Mouse (Mus musculus) brain, adult 2 months (tissue): Measurements from ENCODE around the gene Ccdc90b.

ENCODE experiments used
- DNase-seq: peaks from one replicate; pipeline ENCODE4 v3.0.0; 2011; ENCODE audit warnings: low read depth, low spot score

Gene Ccdc90b

DNA sequence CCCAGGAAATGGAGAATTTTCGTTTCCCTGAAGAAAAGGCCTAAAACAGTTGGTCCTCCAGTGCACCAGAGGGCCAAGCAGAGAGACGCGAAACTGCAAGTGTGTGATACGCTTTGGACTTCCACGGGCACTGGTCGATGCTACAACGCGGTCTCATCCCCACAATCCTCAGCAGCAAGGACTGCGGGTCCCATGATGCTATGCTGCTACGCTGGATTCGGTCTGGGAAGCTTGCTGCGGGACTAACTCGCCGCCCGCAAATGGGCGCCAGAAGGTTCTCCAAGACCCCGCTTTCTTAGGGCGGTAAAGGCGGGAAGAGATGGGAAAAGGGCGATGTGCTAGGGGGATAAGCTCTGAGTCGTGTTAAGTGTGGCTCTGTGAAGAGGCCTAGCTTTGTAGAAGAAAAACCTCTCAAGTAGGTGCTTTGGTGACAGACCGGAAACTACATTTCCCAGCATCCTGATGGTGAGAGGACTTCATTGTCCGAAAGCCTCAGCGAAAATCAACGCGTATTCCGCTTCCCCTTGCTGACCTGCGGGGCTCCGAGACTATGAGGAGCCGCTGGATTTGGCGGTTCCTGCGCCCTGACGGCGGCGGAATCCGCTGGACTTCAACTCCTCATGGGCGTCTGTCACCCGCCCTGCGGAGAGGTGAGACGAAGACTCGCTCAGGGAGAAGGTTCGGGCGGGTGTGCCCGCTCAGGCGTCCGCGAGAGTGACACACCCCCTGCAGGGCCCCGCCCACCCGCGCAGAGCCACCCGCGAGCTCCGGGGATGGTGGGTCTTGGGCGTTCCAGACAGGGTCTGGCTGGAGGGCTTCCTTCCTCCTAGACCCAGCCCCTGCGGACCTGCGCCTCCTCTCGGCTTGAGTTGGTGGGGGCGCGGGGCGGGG, at the start of gene Ccdc90b:
Gene Ccdc90b (plus strand): TSS at position 164 of the 891 bp plus-strand sequence.
- peak; percentile 99 for DNase-seq

DNA sequence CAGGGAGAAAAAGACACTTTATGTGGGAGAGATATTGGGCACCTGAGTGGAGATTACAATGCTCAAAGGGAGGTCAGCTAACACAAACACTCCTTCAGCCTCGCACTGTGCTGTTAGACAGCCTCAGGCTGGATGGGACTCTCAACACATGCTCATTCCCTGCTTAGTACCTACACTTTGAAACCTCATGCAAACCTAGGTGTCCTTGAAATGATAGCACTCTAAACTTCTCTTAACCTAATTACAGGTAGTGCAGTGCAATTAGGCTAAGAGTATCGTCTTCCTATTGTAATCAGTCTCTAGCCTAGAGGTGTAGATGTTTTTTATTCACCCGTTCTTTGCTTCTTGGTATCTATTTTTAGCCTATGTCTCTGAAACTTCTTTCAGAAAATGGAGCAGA, 40.6 kb upstream of the Ccdc90b start:
- DNase-seq = no peak

- DNase-seq = peak; percentile 84
Observed at GRCm38 (mm10) chr7:92520820-92521219, 40.1 kb upstream of the Ccdc90b start.

GRCm38 (mm10) chr7:92529245-92529644, 31.7 kb upstream of the Ccdc90b start:
- peak; percentile 50 for DNase-seq

DNA sequence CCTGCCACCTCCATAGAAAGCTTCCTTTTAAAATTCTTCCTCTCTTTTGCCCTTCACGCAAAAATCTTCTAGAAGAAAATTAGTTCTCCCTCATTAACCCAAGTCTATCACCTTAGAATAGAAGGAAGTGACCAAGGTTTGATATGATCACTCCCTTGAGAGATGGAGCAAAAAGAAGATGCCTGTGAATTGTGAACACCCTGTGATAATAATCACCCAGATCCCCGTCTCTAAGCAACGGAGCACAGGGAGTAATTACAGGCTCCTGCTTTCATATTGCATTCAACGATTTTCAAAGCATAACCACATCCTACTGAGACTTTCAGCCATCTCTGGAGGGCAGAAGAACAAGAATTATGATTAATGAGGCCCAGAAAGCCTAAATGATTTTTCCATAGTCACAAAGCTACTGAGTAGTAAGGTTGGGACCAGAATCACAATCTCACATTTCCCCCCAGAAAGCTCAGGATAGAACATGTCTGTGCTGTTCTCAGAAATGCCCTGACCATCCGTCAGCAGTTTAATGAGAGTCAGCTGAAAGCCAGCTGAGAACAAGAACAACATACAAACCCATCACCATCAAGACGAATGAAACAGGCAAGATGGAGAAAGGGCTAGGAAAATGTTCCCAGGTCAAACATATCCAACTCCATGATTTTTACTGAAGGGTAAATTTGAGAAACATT, 28.5 kb upstream of the Ccdc90b start:
- DNase-seq = peak; percentile 69

- peak; percentile 54 for DNase-seq
Observed at GRCm38 (mm10) chr7:92546763-92547162, 14.2 kb upstream of the Ccdc90b start.

GRCm38 (mm10) chr7:92550248-92550989, 10.5 kb upstream of the Ccdc90b start:
- DNase-seq = no peak

DNA sequence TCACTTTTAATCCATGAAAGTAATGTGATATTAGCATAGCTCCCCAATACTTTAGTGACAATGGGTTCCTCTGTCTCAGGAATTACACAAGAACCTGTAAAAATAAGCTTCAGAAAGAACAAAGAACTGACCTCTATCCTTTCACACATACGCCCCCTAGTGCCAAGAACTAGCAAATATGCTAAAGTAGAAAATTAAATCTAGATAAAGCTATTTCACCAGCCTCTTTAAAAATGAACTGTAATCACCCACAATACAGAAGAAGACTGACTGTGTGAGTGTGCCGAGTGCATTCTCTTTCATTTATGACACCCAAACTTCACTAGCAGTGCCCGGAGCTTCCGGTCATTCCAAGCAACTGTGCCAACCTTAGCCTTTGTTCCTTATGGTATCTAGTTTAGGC, 10.0 kb upstream of the Ccdc90b start:
- DNase-seq = peak; percentile 69

- no peak for DNase-seq
Observed at GRCm38 (mm10) chr7:92558744-92559143, 2.2 kb upstream of the Ccdc90b start.

DNA sequence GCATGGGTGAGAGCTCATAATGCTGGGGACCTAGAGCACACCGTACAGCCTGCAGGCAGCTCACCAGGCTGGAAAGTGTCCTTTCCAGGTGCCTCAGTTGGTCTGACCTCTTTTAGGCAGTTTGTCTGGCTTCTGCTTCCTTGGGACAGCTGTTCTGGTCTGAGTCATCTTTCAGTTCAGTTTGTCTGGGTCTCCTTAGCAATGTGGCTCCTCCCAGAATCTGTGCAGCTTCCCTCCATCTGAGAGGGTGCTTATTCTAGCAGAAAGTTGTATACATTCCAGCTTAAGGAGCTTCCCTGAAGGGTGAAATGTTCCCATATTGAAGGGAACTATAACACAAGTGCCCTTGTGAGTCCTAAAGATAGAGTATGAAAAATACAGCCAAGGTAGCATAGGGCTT, 5.8 kb downstream of the Ccdc90b start:
- DNase-seq = peak; percentile 52

DNA sequence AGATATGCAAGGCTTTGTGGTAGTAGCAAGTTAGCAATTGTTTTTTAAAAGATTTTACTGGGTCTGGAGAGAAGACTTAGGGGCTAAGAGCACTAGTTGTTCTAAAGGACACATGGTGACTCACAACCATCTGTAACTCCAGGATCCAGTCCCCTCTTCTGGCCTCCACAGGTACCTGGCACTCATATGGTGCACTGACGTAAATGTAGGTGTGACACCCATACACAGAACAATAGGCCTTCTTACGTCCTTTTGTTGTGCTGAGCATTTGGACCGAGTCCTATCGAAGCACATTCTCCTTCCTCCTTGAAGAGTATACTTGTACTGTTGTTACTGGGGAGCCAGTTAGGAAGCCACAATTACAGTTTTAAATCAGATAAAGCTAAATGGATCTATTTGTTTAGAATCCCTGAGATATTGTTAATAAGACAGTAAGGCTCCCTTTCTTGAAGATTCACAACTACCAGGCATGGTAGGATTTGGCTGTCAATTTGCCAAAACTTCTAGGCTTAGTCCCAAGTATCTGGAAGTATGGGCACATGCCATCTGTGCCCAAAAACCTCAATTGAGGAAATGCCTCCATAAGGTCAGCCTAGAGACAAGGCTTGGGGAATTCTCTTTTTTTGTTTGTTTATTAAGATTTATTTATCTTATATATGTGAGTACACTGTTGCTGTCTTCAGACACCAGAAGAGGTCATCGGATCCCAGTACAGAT, 19.7 kb downstream of the Ccdc90b start:
- DNase-seq = peak; percentile 86

DNA sequence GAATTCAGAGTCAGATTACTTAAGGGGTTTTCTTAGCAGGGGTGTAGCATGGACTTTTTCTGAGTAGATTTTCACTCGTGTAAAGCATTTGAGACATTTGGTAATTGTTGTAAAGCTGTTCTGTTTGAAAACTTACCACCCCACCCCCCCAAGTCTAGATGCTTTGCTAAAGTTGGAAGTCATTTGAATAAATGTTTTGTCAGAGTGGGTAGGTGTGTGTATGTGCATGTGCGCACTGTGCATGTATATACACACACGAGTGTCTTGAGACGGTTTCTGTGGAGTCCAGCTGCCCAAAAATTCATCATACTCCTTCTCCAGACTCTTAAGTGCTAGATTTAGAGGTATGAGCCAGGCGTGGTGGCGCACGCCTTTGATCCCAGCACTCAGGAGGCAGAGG, 22.6 kb downstream of the Ccdc90b start:
- DNase-seq = peak; percentile 10

GRCm38 (mm10) chr7:92589986-92590385, 29.0 kb downstream of the Ccdc90b start:
- DNase-seq = no peak

DNA sequence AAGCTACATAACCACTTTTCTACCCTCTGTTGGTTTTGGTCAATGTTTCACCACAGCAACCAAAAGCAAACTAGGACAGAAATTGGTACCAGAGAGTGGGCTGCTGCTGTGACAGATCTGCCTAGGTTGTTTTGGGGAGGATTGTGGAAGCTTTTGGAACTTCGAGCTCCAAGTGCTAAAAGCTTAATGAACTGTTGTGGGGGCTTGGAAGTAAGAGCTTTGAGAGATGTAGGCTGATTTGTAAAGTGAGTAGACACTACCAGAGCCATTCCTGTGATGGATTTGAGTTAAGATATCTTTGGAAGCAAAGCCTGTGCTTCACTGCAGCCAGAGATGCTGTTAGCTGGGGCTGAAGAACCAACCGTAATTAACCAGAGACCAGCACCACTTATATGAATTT, 29.9 kb downstream of the Ccdc90b start:
- peak; percentile 25 for DNase-seq

- DNase-seq = peak; percentile 44
Observed at GRCm38 (mm10) chr7:92604961-92605360, 44.0 kb downstream of the Ccdc90b start.

GRCm38 (mm10) chr7:92610830-92611229, 49.9 kb downstream of the Ccdc90b start:
- no peak for DNase-seq

- DNase-seq = no peak
Observed at GRCm38 (mm10) chr7:92624488-92624887, 63.5 kb downstream of the Ccdc90b start.

DNA sequence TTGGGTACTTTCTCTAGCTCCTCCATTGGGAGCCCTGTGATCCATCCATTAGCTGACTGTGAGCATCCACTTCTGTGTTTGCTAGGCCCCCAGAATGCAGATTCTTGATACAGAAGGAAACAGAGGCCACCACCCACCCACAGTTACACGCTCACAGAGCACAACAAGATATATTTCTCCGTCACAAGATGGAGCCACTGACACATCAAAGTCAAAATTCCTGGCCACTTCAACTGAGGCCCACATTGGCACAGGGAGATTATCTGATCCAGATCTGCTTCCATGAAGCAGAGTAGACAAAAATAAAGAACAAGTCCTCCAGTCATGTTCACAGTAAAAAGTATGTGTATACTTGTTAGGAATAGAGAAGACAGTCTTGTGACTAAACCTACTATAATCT, 69.2 kb downstream of the Ccdc90b start:
- DNase-seq = peak; percentile 71
